Mouse (Mus musculus) neutrophil, adult 5-6 weeks (primary cell): ENCODE measurements around the gene Cmtr1. TPM values are rescaled to one million over a fixed set of nuclear protein-coding genes. Genes with fewer than 3 reads are reported as not detected.

Experiments used
- ATAC-seq: fragments of 151-379, 151-347 bp; 2 replicates; pipeline ENCODE4 v1.8.0; 2017; ENCODE audit warnings: mild to moderate bottlenecking, moderate TSS enrichment; ENCODE audit not compliant: insufficient number of reproducible peaks, poor library complexity, low FRiP score, severe bottlenecking; ENCODE audit errors: extremely low read depth
- total RNA-seq: library from RNA; stranded (forward); fragments of 200-1000 nt; gene quantifications from 2 replicates; pipeline ENCODE4 v1.2.3, GENCODE M21; 2017

Cmtr1 gene
- total RNA-seq, 1 experiment from 2014 or later: 528 TPM

GRCm38 (mm10) chr17:29662145-29662544 is 1.8 kb downstream of the Cmtr1 start:
- no peak for ATAC-seq

DNA sequence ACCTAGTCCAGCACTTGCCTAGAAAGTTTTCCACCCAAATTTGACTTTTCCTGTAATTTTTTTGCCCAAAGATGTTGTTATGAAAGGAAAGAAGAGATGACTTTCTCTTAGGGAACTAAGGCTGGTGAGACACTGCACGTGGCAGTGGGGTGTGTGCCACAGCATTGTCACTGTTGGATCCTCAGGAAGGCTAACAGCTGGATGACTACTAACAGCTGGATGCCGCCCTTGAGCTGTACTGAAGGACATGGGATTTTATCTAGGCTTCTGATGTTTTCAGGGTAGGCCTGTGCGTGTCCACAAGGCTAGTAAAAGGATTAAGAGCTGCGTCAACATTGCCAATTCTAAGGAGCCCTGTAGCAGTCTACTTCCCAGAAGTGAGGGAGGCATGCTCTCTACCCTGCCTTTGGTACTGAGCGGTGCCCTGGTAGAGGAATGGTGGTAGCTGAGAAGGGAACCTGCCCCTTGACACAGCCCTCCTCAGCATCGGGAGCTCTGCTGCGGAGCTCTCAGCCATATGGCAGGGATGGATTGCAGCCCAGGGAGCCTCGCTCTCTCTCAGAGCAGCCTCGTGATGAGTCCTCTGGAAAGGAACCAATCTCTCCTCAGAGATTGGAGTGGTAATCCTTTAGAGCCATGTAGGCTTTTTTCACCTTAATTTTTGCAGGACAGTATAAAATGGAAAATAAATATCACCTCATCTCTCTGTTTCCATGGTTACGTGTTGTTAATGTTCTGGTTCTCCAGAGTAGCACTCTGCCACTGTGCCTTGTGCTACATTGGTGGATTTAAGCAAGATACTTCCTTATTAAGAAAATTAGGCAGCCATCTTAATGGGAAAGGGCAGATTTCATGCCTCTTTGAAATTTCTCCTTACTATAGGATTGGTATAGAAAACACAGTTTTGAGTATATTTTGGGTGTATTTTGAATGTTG is 7.9 kb downstream of the Cmtr1 start:
- no peak for ATAC-seq

DNA sequence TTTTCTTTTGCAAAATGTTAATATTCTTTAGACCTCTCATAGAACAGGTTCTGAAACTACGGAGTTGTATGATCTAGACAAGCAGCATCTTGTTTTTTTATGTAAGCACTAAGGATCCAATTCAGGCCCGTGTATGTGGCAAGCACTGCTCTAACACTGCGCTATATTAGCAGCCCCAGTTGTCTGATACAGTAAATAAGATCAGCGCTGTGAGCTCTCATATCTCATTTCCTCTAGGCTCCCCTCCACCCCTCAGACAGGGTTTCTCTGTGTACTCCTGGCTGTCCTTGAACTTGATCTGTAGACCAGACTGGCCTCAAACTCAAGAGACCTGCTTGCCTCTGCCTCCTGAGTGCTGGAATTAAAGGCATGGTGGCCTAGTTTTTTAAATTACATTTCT is 8.6 kb downstream of the Cmtr1 start:
- ATAC-seq: no peak

- no peak for ATAC-seq
Measured at GRCm38 (mm10) chr17:29669936-29670335, 9.5 kb downstream of the Cmtr1 start.

- ATAC-seq: no peak
Measured at GRCm38 (mm10) chr17:29671021-29671420, 10.6 kb downstream of the Cmtr1 start.

DNA sequence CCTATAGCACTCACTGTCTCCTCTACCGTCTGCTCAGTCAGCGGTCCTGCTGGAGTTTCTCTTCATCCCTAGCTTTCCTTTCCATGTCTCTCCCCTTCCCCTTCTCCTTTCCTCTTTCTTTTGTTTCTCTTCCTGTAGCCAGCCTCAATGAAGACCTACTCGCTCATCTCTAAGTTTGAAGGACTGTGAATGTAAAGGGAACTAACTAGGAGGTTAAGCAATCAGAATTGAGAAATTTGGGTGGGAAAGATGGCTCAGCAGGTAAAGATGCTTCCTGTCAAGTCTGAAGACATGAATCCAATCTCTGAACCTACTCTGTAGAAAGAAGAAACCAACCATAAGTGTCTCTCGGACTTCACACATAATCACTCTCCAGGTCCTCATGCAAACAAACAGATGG is 12.9 kb downstream of the Cmtr1 start:
- no peak for ATAC-seq

DNA sequence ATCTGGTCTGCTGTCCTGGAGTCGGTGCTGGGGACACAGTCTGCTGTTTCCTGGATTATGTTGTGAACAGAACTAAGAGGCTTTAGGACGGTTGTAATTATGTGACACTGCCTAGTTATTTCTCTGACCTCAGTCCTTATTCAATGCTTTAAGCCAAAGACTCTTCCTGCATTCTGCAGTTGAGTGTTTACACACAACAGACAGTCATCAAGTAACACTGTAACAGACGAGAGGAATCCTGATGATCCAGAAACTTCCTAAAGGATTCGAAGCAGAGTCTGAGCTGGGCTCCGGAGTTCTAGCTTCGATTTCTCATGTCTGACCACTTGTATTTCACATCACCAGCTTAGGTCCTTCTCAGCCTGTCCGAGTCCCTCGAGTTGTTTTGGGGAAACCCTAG is 18.1 kb downstream of the Cmtr1 start:
- ATAC-seq: no peak

GRCm38 (mm10) chr17:29679038-29679767 is 18.8 kb downstream of the Cmtr1 start:
- peak; percentile 62 for ATAC-seq

DNA sequence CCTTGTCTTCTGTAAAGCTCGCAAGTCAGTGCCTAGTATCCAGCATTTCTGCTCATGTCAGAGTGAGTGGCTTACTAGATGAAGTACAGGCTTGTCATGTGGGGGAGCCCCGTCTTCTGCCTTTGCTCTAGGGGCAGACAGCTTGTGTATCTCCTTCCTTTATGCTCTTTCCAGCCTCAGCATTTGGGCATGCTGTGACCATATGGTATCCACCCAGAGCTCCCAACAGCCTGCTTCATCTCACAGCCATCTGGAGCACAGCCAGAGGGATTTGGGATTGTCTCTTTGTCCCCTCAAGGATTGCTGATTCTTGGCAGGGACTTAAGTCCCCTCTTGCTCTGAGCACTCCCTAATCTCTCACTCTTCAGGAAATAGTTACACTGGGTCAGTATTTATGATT is 19.8 kb downstream of the Cmtr1 start:
- ATAC-seq: no peak

DNA sequence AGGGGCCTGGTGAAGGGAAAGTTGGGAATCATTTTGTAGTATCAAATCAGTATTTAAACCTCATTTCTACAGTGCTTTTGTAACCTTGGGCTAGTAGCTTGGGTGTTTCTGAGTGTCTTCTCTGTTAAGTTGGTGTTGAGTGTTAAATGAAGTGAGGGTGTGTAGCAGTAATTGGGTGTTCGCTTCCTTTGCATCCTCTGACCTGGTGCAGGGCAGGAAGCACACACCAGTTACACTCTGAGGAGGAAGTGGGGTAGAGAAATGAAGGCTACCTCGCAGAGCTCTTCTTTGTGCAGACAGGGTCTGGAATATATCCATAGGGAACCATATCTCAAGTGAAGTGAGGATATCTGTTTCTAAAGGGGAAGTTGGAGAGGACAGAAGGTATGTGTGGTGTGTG is 20.5 kb downstream of the Cmtr1 start:
- ATAC-seq: no peak

DNA sequence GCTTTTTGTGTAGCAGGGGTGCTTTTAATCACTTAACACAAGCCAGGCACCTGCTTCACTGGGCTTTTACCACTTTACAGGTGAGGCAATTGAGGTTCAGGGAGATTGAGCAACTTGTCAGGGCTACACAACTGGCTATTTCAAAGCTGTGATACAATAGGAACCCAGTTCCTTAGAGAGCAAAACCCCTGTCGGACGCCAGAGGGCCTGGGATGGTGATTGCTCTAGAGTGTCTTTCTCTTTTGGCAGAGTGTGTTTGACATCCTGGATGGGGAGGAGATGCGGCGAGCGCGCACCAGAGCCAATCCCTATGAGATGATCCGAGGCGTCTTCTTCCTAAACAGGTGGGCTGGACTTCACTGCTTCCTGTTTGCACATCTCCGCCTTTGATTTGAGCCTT is 21.3 kb downstream of the Cmtr1 start:
- no peak; the same call in 1 of the 2 replicates for ATAC-seq

- ATAC-seq: no peak
Measured at GRCm38 (mm10) chr17:29682261-29682660, 21.9 kb downstream of the Cmtr1 start.

- no peak for ATAC-seq
Measured at GRCm38 (mm10) chr17:29683127-29683526, 22.7 kb downstream of the Cmtr1 start.

GRCm38 (mm10) chr17:29684275-29684674 is 23.9 kb downstream of the Cmtr1 start:
- no peak for ATAC-seq

DNA sequence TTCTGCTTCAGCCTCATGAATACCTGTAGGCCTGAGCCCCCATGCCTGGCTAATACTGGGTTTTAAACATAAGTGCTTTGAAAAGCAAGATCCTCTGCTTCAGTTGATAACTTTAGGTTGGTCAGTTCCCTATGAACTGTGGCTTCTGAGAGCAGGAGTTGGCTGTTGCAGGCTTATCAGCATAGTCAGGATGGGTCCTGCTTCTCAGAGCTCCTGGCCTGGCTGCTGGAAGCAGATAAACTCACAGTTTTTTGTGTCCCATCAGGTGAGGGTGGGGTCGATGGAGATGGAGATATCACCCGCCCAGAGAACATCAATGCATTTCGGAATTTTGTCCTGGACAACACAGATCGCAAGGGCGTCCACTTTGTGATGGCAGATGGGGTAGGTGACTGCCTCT is 26.4 kb downstream of the Cmtr1 start:
- ATAC-seq: no peak

- no peak for ATAC-seq
Measured at GRCm38 (mm10) chr17:29687373-29687772, 27.0 kb downstream of the Cmtr1 start.

GRCm38 (mm10) chr17:29688610-29689009 is 28.2 kb downstream of the Cmtr1 start:
- ATAC-seq: no peak

- ATAC-seq: no peak
Measured at GRCm38 (mm10) chr17:29690257-29690656, 29.9 kb downstream of the Cmtr1 start.

GRCm38 (mm10) chr17:29692827-29693226 is 32.4 kb downstream of the Cmtr1 start:
- no peak for ATAC-seq

DNA sequence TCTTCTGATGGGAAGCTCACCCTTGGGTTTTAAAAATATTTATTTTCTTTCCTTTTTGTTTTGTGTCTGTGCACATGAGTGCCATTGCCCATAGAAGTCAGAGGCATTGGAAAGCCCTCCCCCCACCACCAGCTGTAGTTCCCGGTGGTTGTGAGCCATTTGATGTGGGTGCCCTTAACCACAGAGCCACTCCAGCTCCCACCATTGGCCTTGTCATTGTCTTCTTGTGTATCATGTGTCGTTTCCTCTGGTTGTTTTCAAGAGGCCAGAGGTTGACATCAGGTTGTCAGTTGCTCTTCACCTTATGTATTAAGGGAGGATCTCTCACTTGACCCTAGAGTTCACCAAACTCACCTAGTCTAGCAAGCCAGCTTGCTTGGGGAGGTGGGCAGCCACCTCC is 33.2 kb downstream of the Cmtr1 start:
- no peak for ATAC-seq
